ENCODE assay signal across 7 mouse cellular contexts in the genomic region with DNA sequence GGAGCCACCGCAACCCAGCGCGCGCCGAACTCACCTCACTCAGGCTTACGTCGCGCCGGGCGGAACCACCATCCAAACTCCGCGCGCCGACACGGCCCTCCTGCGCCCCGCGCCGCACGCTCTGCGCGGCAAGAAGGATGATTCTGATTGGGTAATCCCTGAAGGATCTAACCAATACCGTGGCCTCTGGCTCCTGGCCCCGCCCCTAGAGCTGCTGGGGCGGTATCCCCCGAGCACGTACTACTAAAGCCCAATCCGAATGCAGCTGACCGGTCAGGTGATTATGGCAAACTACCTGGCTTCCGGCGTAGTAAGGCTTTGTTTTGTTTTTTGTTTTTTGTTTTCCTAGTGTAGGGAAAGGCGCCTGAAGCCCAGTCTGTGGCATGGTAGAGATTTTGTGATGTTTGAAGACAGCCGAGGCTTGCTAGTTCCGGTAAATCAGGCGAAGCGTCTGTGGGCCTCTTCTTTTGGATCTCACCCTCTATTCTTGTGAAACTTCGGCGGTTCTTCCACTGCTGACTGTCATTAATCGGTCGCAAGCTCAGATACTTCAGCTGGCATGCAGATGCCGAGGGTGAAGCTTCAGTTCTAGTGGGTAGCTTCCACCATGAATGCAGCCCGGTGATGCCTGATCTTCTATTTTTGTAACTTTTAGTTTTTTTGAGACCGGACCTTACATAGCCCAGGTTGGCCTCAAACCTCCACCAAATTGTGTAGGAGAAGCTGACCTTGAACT. TPM values are rescaled to one million over a fixed set of nuclear protein-coding genes. Genes with fewer than 3 reads are reported as not detected.
DNase-seq lines count a peak whose midpoint lies in the region; ATAC-seq and TF ChIP-seq lines count a peak whose summit lies in the region.

Blm (minus strand) TSS at position 111 of the 736 bp plus-strand sequence.

- peak; percentile 100 for ATAC-seq in intestine, postnatal 0 days
- ATAC-seq in midbrain, embryonic 12.5 days (ENCODE audit: low FRiP score, low read depth) = peak; percentile 100

- no peak; the same call in 1 of the 2 replicates for TF ChIP-seq POLR2A in small intestine, adult 2 months (IDR thresholded peaks at IDR 0.05; ENCODE audit: low read depth, low read length)

- no peaks in the 10 kb centered on the region for H3K27me3 ChIP-seq in embryonic facial prominence, embryonic 10.5 days (replicated peaks; ENCODE audit: low read depth, poor library complexity, severe bottlenecking)
- H3K27me3 ChIP-seq in intestine, postnatal 0 days (replicated peaks; ENCODE audit: control insufficient read depth, insufficient read depth, low read length) = no peaks in the 10 kb centered on the region
- peaks cover 5% of the 10 kb centered on the region for H3K27me3 ChIP-seq in midbrain, embryonic 12.5 days
- no peaks in the 10 kb centered on the region for H3K27me3 ChIP-seq in small intestine, adult 2 months (ENCODE audit: control insufficient read depth, insufficient read depth, low read length)

- H3K9me3 ChIP-seq in embryonic facial prominence, embryonic 10.5 days = no peaks in the 10 kb centered on the region
- H3K9me3 ChIP-seq in intestine, postnatal 0 days (ENCODE audit: control insufficient read depth) = no peaks in the 10 kb centered on the region
- no peaks in the 10 kb centered on the region for H3K9me3 ChIP-seq in midbrain, embryonic 12.5 days

- intact Hi-C loops in left cerebral cortex, postnatal 4 days (cut with DNase I) = no loop called here

- peak; percentile 97 for DNase-seq in adrenal gland, postnatal 10 days
- peak; percentile 97 for DNase-seq in embryonic facial prominence, embryonic 10.5 days (ENCODE audit: low spot score)
- DNase-seq in gonadal fat pad, adult 2 months (ENCODE audit: low read depth) = peak; percentile 87
- DNase-seq in left cerebral cortex, postnatal 4 days = peak; percentile 97

- peaks cover 13% of the 10 kb centered on the region for H3K4me1 ChIP-seq in embryonic facial prominence, embryonic 10.5 days
- peaks cover 7% of the 10 kb centered on the region; the same call in 1 of the 2 replicates for H3K4me1 ChIP-seq in intestine, postnatal 0 days (replicated peaks; ENCODE audit: control insufficient read depth, insufficient read depth, low read length)
- H3K4me1 ChIP-seq in midbrain, embryonic 12.5 days = peaks cover 15% of the 10 kb centered on the region
- H3K4me1 ChIP-seq in small intestine, adult 2 months (ENCODE audit: control insufficient read depth, insufficient read depth, insufficient read length, low read length) = no peaks in the 10 kb centered on the region; the same call in 1 of the 2 replicates

- H3K9ac ChIP-seq in intestine, postnatal 0 days (ENCODE audit: low read depth, low read length) = peak within 1 kb of the TSS; percentile 75
- peak within 1 kb of the TSS; percentile 67 for H3K9ac ChIP-seq in midbrain, embryonic 12.5 days (replicated peaks)

- peak within 1 kb of the TSS; percentile 93 for H3K27ac ChIP-seq in embryonic facial prominence, embryonic 10.5 days (replicated peaks)
- H3K27ac ChIP-seq in intestine, postnatal 0 days (ENCODE audit: low read depth, low read length) = peak within 1 kb of the TSS; percentile 70
- H3K27ac ChIP-seq in midbrain, embryonic 12.5 days (replicated peaks) = peak within 1 kb of the TSS; percentile 79
- peak within 1 kb of the TSS; percentile 49 for H3K27ac ChIP-seq in small intestine, adult 2 months (ENCODE audit: insufficient read depth, low read depth, low read length)

- H3K36me3 ChIP-seq in embryonic facial prominence, embryonic 10.5 days (replicated peaks) = no peaks in the 10 kb centered on the region
- H3K36me3 ChIP-seq in intestine, postnatal 0 days (ENCODE audit: control insufficient read depth, insufficient read depth) = no peaks in the 10 kb centered on the region
- H3K36me3 ChIP-seq in midbrain, embryonic 12.5 days = no peaks in the 10 kb centered on the region
- no peaks in the 10 kb centered on the region for H3K36me3 ChIP-seq in small intestine, adult 2 months (ENCODE audit: control insufficient read depth, insufficient read depth, low read length)

- peak within 1 kb of the TSS; percentile 87 for H3K4me2 ChIP-seq in intestine, postnatal 0 days (replicated peaks; ENCODE audit: low read depth)
- H3K4me2 ChIP-seq in midbrain, embryonic 12.5 days (replicated peaks) = peak within 1 kb of the TSS; percentile 75

- TF ChIP-seq CTCF in intestine, postnatal 0 days (IDR thresholded peaks at IDR 0.05; ENCODE audit: low read depth) = no peak
- no peak for TF ChIP-seq CTCF in small intestine, adult 2 months (IDR thresholded peaks at IDR 0.05; ENCODE audit: extremely low read depth, insufficient read length, insufficient replicate concordance, low read depth, low read length)

- peak within 1 kb of the TSS; percentile 85 for H3K4me3 ChIP-seq in embryonic facial prominence, embryonic 10.5 days
- peak within 1 kb of the TSS; percentile 71 for H3K4me3 ChIP-seq in intestine, postnatal 0 days (ENCODE audit: low read depth, low read length)
- peak within 1 kb of the TSS; percentile 69 for H3K4me3 ChIP-seq in midbrain, embryonic 12.5 days
- H3K4me3 ChIP-seq in small intestine, adult 2 months (ENCODE audit: low read depth, low read length) = peak within 1 kb of the TSS; percentile 76

- under 1% methylated on average over 43 of the region's 43 CpGs for WGBS in embryonic facial prominence, embryonic 10.5 days
- under 1% methylated on average over 43 of the region's 43 CpGs for whole genome bisulfite sequencing in intestine, postnatal 0 days
- WGBS in midbrain, embryonic 12.5 days = under 1% methylated on average over 43 of the region's 43 CpGs
- 1% methylated on average over 43 of the region's 43 CpGs for WGBS in small intestine, adult 2 months

RNA-seq across cellular contexts. Expression of gene Blm, which starts in this region (rescaled TPM):
- 10 to 100 TPM in 1 of 2 experiments, 1 to 10 TPM in 1; 5.4 to 10.7 TPM for total RNA-seq in adrenal gland, postnatal 10 days (2021)
- polyA plus RNA-seq in embryonic facial prominence, embryonic 10.5 days (2016; fragmentation: Nextera tagmentation; extraction: Ambion mirVana) = 49.6 and 54.6 TPM in 2 replicates
- 1.7 and 2.1 TPM in 2 replicates for polyA plus RNA-seq in gonadal fat pad, adult 2 months (2012; rRNA removed)
- 2.7 and 3.1 TPM in 2 replicates for polyA plus RNA-seq in intestine, postnatal 0 days (2015; fragmentation: Nextera tagmentation; extraction: Ambion mirVana)
- 10 to 100 TPM; 10.6 to 11.9 TPM for total RNA-seq in left cerebral cortex, postnatal 4 days (2021)
- 35.3 and 36.4 TPM in 2 replicates for polyA plus RNA-seq in midbrain, embryonic 12.5 days (2016; fragmentation: Nextera tagmentation; extraction: Ambion mirVana)
- 0.23 and 1.4 TPM in 2 replicates for polyA plus RNA-seq in small intestine, adult 2 months (2012; rRNA removed)

Comparison
In these comparisons a context has a peak if more than half of its experiments do, and no peak if none do; other contexts are left out.
1. Peak in every context shown above with its lines: DNase-seq, ATAC-seq, H3K4me3 ChIP-seq and H3K27ac ChIP-seq.